Mouse (Mus musculus) adipocyte (in vitro differentiated cells): ENCODE results near the gene Hkdc1.

Experiments
- DNase-seq: peaks from one replicate; pipeline ENCODE4 v3.0.0-alpha.2; 2016; ENCODE audit warnings: low spot score

Gene Hkdc1

GRCm38 (mm10) chr10:62379808-62380207 is 42.5 kb downstream of the Hkdc1 start, which contains the start of gene Hk1:
Hk1 (minus strand) TSS chr10:62379908.
- DNase-seq, result no peak

- DNase-seq, result no peak
These were observed 63.5 kb downstream of the Hkdc1 start for GRCm38 (mm10) chr10:62358827-62359226.

- peak; percentile 21 for DNase-seq
These were observed 66.1 kb downstream of the Hkdc1 start for GRCm38 (mm10) chr10:62356105-62356730.

GRCm38 (mm10) chr10:62345147-62345546 is 77.1 kb downstream of the Hkdc1 start:
- no peak for DNase-seq

GRCm38 (mm10) chr10:62344004-62344752 is 78.1 kb downstream of the Hkdc1 start:
- no peak for DNase-seq

- no peak for DNase-seq
These were observed 79.8 kb downstream of the Hkdc1 start for GRCm38 (mm10) chr10:62342512-62342911.

- DNase-seq, result no peak
These were observed 80.3 kb downstream of the Hkdc1 start for GRCm38 (mm10) chr10:62341956-62342355.

GRCm38 (mm10) chr10:62340991-62341390 is 81.3 kb downstream of the Hkdc1 start:
- no peak for DNase-seq

- peak; percentile 93 for DNase-seq
These were observed 82.1 kb downstream of the Hkdc1 start for GRCm38 (mm10) chr10:62340095-62340731.

- DNase-seq, result no peak
These were observed 82.8 kb downstream of the Hkdc1 start for GRCm38 (mm10) chr10:62339211-62340094.

GRCm38 (mm10) chr10:62338626-62339025 is 83.7 kb downstream of the Hkdc1 start:
- DNase-seq, result no peak

GRCm38 (mm10) chr10:62338176-62338575 is 84.1 kb downstream of the Hkdc1 start:
- DNase-seq, result no peak

- DNase-seq, result peak; percentile 68
These were observed 85.4 kb downstream of the Hkdc1 start for GRCm38 (mm10) chr10:62336601-62337578.

GRCm38 (mm10) chr10:62335423-62335776 is 86.9 kb downstream of the Hkdc1 start:
- no peak for DNase-seq

- DNase-seq, result no peak
These were observed 87.4 kb downstream of the Hkdc1 start for GRCm38 (mm10) chr10:62334686-62335422.

- DNase-seq, result no peak
These were observed 89.0 kb downstream of the Hkdc1 start for GRCm38 (mm10) chr10:62333269-62333668.
